In the genomic region with DNA sequence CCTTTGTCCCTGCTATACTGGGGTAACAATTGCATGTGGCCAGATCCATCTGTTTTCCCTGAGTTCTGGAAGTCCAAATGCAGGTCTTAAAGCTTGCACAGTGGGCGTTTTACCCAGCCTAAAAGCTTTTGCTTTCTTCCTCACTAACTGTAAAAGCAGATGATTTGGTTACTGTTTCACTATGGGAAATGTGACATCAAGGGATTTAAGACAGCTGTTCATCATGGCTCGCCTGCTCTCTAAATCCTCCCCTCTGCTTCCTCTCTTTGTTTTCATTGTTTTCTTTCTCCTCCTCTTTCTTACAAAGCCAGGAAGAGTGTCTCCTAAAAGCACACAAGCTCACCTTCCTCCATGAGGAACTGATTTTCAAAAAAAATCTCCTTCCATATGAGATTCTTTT, we compare ENCODE assay signal across 28 mouse cellular contexts.
DNase-seq lines count a peak whose midpoint lies in the region; ATAC-seq and TF ChIP-seq lines count a peak whose summit lies in the region.
"Had no signal": no experiment of that assay in that cellular context is flagged by ENCODE, and none has a peak within 500 bp of the region (broad histone marks: within the 10 kb centered on the region; RNA-seq: fewer than 3 reads in every experiment).

No protein-coding gene starts in this region.

- DNase-seq in kidney, adult 8-10 months = no peak
- DNase-seq in midbrain, embryonic 10.5 days (ENCODE audit: low spot score) = no peak
- peak; percentile 14 for DNase-seq in limb, embryonic 14.5 days (ENCODE audit: low spot score)
- DNase-seq in right cerebral cortex, postnatal 4 days = no peak
- DNase-seq: adrenal gland, adult 2 months; adrenal gland, postnatal 36 days; cerebellum, adult 8-10 months; cerebellum, postnatal 36 days; forebrain, postnatal 0 days; heart, adult 2 months; kidney, adult 18-20 months; layer of hippocampus, postnatal 36 days; left cerebral cortex, postnatal 4 days; thymus, postnatal 36 days had no signal

- no peaks in the 10 kb centered on the region for H3K36me3 ChIP-seq in heart, embryonic 13.5 days
- H3K36me3 ChIP-seq in heart, embryonic 11.5 days (ENCODE audit: control insufficient read depth, insufficient read depth, low read length) = no peaks in the 10 kb centered on the region
- no peaks in the 10 kb centered on the region for H3K36me3 ChIP-seq in kidney, embryonic 15.5 days
- H3K36me3 ChIP-seq in midbrain, embryonic 10.5 days = no peaks in the 10 kb centered on the region
- no peaks in the 10 kb centered on the region for H3K36me3 ChIP-seq in midbrain, embryonic 16.5 days (ENCODE audit: control insufficient read depth, insufficient read depth, low read length)
- no peaks in the 10 kb centered on the region for H3K36me3 ChIP-seq in limb, embryonic 14.5 days (ENCODE audit: control insufficient read depth, insufficient read depth, low read length)
- H3K36me3 ChIP-seq: embryonic facial prominence, embryonic 13.5 days; forebrain, embryonic 12.5 days; heart, embryonic 15.5 days; hindbrain, embryonic 15.5 days; liver, embryonic 15.5 days; lung, embryonic 15.5 days; midbrain, embryonic 12.5 days; neural tube, embryonic 13.5 days had no signal

- H3K27me3 ChIP-seq in heart, embryonic 13.5 days (replicated peaks) = no peaks in the 10 kb centered on the region
- H3K27me3 ChIP-seq in heart, embryonic 11.5 days (ENCODE audit: control insufficient read depth, insufficient read depth, low read length) = no peaks in the 10 kb centered on the region
- no peaks in the 10 kb centered on the region for H3K27me3 ChIP-seq in kidney, embryonic 15.5 days
- H3K27me3 ChIP-seq in midbrain, embryonic 10.5 days (ENCODE audit: low read depth, poor library complexity, severe bottlenecking) = no peaks in the 10 kb centered on the region
- H3K27me3 ChIP-seq in midbrain, embryonic 16.5 days (ENCODE audit: control insufficient read depth, insufficient read depth, low read depth, low read length) = no peaks in the 10 kb centered on the region
- no peaks in the 10 kb centered on the region for H3K27me3 ChIP-seq in limb, embryonic 14.5 days (ENCODE audit: control insufficient read depth, insufficient read depth, low read length)
- H3K27me3 ChIP-seq: CH12.LX; embryonic facial prominence, embryonic 13.5 days; forebrain, embryonic 12.5 days; heart, embryonic 15.5 days; hindbrain, embryonic 15.5 days; liver, embryonic 15.5 days; lung, embryonic 15.5 days; midbrain, embryonic 12.5 days; neural tube, embryonic 13.5 days had no signal

- H3K4me3 ChIP-seq in heart, embryonic 13.5 days = no peak overlapping the region
- H3K4me3 ChIP-seq in heart, embryonic 11.5 days (ENCODE audit: low read depth, low read length) = no peak overlapping the region
- H3K4me3 ChIP-seq in kidney, embryonic 15.5 days (replicated peaks) = no peak overlapping the region
- no peak overlapping the region for H3K4me3 ChIP-seq in midbrain, embryonic 10.5 days
- no peak overlapping the region for H3K4me3 ChIP-seq in midbrain, embryonic 16.5 days (ENCODE audit: low read depth, low read length)
- no peak overlapping the region for H3K4me3 ChIP-seq in limb, embryonic 14.5 days (replicated peaks; ENCODE audit: low read length)
- H3K4me3 ChIP-seq: embryonic facial prominence, embryonic 13.5 days; forebrain, embryonic 12.5 days; heart, adult 2 months; heart, embryonic 15.5 days; hindbrain, embryonic 15.5 days; liver, embryonic 15.5 days; lung, embryonic 15.5 days; midbrain, embryonic 12.5 days; neural tube, embryonic 13.5 days had no signal

- no peak for ATAC-seq in heart, embryonic 13.5 days (ENCODE audit: extremely low read depth, insufficient number of reproducible peaks, low FRiP score, low TSS enrichment)
- no peak for ATAC-seq in heart, embryonic 11.5 days (replicated peaks; ENCODE audit: insufficient number of reproducible peaks, low FRiP score, low TSS enrichment)
- peak; percentile 40; the same call in 1 of the 2 replicates for ATAC-seq in kidney, embryonic 15.5 days (replicated peaks; ENCODE audit: low FRiP score)
- no peak for ATAC-seq in midbrain, embryonic 16.5 days
- peak; percentile 57; the same call in 1 of the 2 replicates for ATAC-seq in limb, embryonic 14.5 days (ENCODE audit: low FRiP score, low read depth)
- ATAC-seq: activated CD4-positive, CD25-positive, alpha-beta regulatory T cell, adult 4 months; forebrain, postnatal 0 days had no signal

- no peak overlapping the region for H3K4me2 ChIP-seq in heart, embryonic 13.5 days
- no peak overlapping the region for H3K4me2 ChIP-seq in heart, embryonic 11.5 days
- H3K4me2 ChIP-seq in kidney, embryonic 15.5 days = no peak overlapping the region
- H3K4me2 ChIP-seq in midbrain, embryonic 16.5 days (ENCODE audit: low read length) = no peak overlapping the region
- no peak overlapping the region for H3K4me2 ChIP-seq in limb, embryonic 14.5 days (replicated peaks; ENCODE audit: low read depth, low read length, severe bottlenecking)
- H3K4me2 ChIP-seq: embryonic facial prominence, embryonic 13.5 days; forebrain, embryonic 12.5 days; heart, embryonic 15.5 days; hindbrain, embryonic 15.5 days; liver, embryonic 15.5 days; lung, embryonic 15.5 days; midbrain, embryonic 12.5 days; neural tube, embryonic 13.5 days had no signal

- no peaks in the 10 kb centered on the region for H3K4me1 ChIP-seq in heart, embryonic 13.5 days
- H3K4me1 ChIP-seq in heart, embryonic 11.5 days (ENCODE audit: control insufficient read depth, insufficient read depth, low read length) = no peaks in the 10 kb centered on the region
- no peaks in the 10 kb centered on the region for H3K4me1 ChIP-seq in kidney, embryonic 15.5 days
- peaks cover 8% of the 10 kb centered on the region; the same call in 1 of the 2 replicates for H3K4me1 ChIP-seq in midbrain, embryonic 10.5 days
- no peaks in the 10 kb centered on the region for H3K4me1 ChIP-seq in midbrain, embryonic 16.5 days (ENCODE audit: control insufficient read depth, insufficient read depth, low read length)
- H3K4me1 ChIP-seq in limb, embryonic 14.5 days (ENCODE audit: control insufficient read depth, insufficient read depth, low read length) = no peaks in the 10 kb centered on the region
- H3K4me1 ChIP-seq: embryonic facial prominence, embryonic 13.5 days; heart, embryonic 15.5 days; hindbrain, embryonic 15.5 days; liver, embryonic 15.5 days; lung, embryonic 15.5 days; midbrain, embryonic 12.5 days; neural tube, embryonic 13.5 days had no signal

- peak overlapping the region; percentile 39; the same call in 1 of the 2 replicates for H3K27ac ChIP-seq in heart, embryonic 13.5 days (replicated peaks)
- no peak overlapping the region for H3K27ac ChIP-seq in heart, embryonic 11.5 days (ENCODE audit: low read depth, low read length)
- H3K27ac ChIP-seq in kidney, embryonic 15.5 days = peak overlapping the region; percentile 56
- peak overlapping the region; percentile 63; the same call in 1 of the 2 replicates for H3K27ac ChIP-seq in midbrain, embryonic 10.5 days (replicated peaks)
- H3K27ac ChIP-seq in midbrain, embryonic 16.5 days (ENCODE audit: low read length) = no peak overlapping the region
- no peak overlapping the region for H3K27ac ChIP-seq in limb, embryonic 14.5 days (replicated peaks; ENCODE audit: low read depth, low read length)
- H3K27ac ChIP-seq: embryonic facial prominence, embryonic 13.5 days; forebrain, embryonic 12.5 days; heart, adult 2 months; heart, embryonic 15.5 days; hindbrain, embryonic 15.5 days; liver, embryonic 15.5 days; lung, embryonic 15.5 days; midbrain, embryonic 12.5 days; neural tube, embryonic 13.5 days had no signal

- TF ChIP-seq POLR2A in limb, embryonic 14.5 days (IDR thresholded peaks at IDR 0.05; ENCODE audit: borderline replicate concordance, extremely low read depth, insufficient read depth, insufficient read length) = no peak

- H3K9ac ChIP-seq in heart, embryonic 13.5 days = no peak overlapping the region
- no peak overlapping the region for H3K9ac ChIP-seq in heart, embryonic 11.5 days (ENCODE audit: low read depth, low read length)
- H3K9ac ChIP-seq in kidney, embryonic 15.5 days = no peak overlapping the region
- no peak overlapping the region for H3K9ac ChIP-seq in midbrain, embryonic 16.5 days (ENCODE audit: low read depth, low read length)
- no peak overlapping the region for H3K9ac ChIP-seq in limb, embryonic 14.5 days (ENCODE audit: low read depth, low read length, severe bottlenecking)
- H3K9ac ChIP-seq: embryonic facial prominence, embryonic 13.5 days; forebrain, embryonic 12.5 days; forebrain, postnatal 0 days; heart, embryonic 15.5 days; hindbrain, embryonic 15.5 days; liver, embryonic 15.5 days; lung, embryonic 15.5 days; midbrain, embryonic 12.5 days; neural tube, embryonic 13.5 days had no signal

- WGBS in heart, embryonic 13.5 days = 26% methylated on average over 2 of the region's 2 CpGs
- WGBS in heart, embryonic 11.5 days (ENCODE audit: insufficient replicate concordance) = 37% methylated on average over 2 of the region's 2 CpGs
- 9% methylated on average over 2 of the region's 2 CpGs for WGBS in kidney, embryonic 15.5 days
- 19% methylated on average over 2 of the region's 2 CpGs for WGBS in midbrain, embryonic 10.5 days
- WGBS in midbrain, embryonic 16.5 days = 7% methylated on average over 2 of the region's 2 CpGs
- WGBS in limb, embryonic 14.5 days = 30% methylated on average over 2 of the region's 2 CpGs

- H3K9me3 ChIP-seq in heart, embryonic 13.5 days = peaks cover 10% of the 10 kb centered on the region; the same call in 1 of the 2 replicates
- H3K9me3 ChIP-seq in heart, embryonic 11.5 days (replicated peaks; ENCODE audit: control insufficient read depth, low read length) = peaks cover 3% of the 10 kb centered on the region; the same call in 1 of the 2 replicates
- no peaks in the 10 kb centered on the region for H3K9me3 ChIP-seq in kidney, embryonic 15.5 days (replicated peaks)
- peaks cover 7% of the 10 kb centered on the region for H3K9me3 ChIP-seq in midbrain, embryonic 10.5 days (replicated peaks)
- no peaks in the 10 kb centered on the region; the same call in none of the 2 replicates for H3K9me3 ChIP-seq in midbrain, embryonic 16.5 days (replicated peaks; ENCODE audit: control insufficient read depth, low read length, poor library complexity, severe bottlenecking)
- H3K9me3 ChIP-seq in limb, embryonic 14.5 days (ENCODE audit: control insufficient read depth, low read length) = no peaks in the 10 kb centered on the region
- H3K9me3 ChIP-seq: embryonic facial prominence, embryonic 13.5 days; heart, embryonic 15.5 days; liver, embryonic 15.5 days; lung, embryonic 15.5 days had no signal

Comparison
In these comparisons a context has a peak if more than half of its experiments do, and no peak if none do; other contexts are left out.
1. H3K27ac ChIP-seq: peak in heart, embryonic 13.5 days (single experiment), kidney, embryonic 15.5 days (single experiment) and midbrain, embryonic 10.5 days (single experiment); none in heart, embryonic 11.5 days (single experiment), midbrain, embryonic 16.5 days (single experiment) and limb, embryonic 14.5 days (single experiment).
2. ATAC-seq: peak in kidney, embryonic 15.5 days (single experiment) and limb, embryonic 14.5 days (single experiment); none in heart, embryonic 13.5 days (single experiment), heart, embryonic 11.5 days (single experiment) and midbrain, embryonic 16.5 days (single experiment).